Mouse (Mus musculus) E14TG2a.4 (cell line): Measurements from ENCODE around the gene Pimreg.

Source experiments
- H3K27me3 ChIP-seq: 2 replicates; pipeline ENCODE4 v1.6.1; 2014; ENCODE audit warnings: low read length, control low read depth; ENCODE audit not compliant: insufficient read depth
- H3K36me3 ChIP-seq: 2 replicates; pipeline ENCODE4 v1.6.1; 2014; ENCODE audit warnings: low read length, control low read depth; ENCODE audit not compliant: insufficient read depth
- H3K4me1 ChIP-seq: replicated peaks from 2 replicates; pipeline ENCODE4 v1.6.1; 2014; ENCODE audit warnings: low read depth, low read length, control low read depth
- H3K4me3 ChIP-seq: replicated peaks from 2 replicates; pipeline ENCODE4 v1.5.1; 2014; ENCODE audit warnings: mild to moderate bottlenecking, low read length
- H3K9me3 ChIP-seq: 2 replicates; pipeline ENCODE4 v1.6.1; 2014; ENCODE audit warnings: low read length, control low read depth
- CTCF ChIP-seq: conservative IDR thresholded peaks from 2 replicates; pipeline ENCODE4 v1.5.1; 2014; ENCODE audit warnings: low read length
- NANOG ChIP-seq: IDR thresholded peaks from 2 replicates; pipeline ENCODE4 v1.6.1; 2014; ENCODE audit warnings: borderline replicate concordance, low read length, mixed read lengths
- POU5F1 ChIP-seq: IDR thresholded peaks from 2 replicates; pipeline ENCODE4 v1.6.1; 2014; ENCODE audit warnings: low read length, borderline replicate concordance

The Pimreg gene

DNA sequence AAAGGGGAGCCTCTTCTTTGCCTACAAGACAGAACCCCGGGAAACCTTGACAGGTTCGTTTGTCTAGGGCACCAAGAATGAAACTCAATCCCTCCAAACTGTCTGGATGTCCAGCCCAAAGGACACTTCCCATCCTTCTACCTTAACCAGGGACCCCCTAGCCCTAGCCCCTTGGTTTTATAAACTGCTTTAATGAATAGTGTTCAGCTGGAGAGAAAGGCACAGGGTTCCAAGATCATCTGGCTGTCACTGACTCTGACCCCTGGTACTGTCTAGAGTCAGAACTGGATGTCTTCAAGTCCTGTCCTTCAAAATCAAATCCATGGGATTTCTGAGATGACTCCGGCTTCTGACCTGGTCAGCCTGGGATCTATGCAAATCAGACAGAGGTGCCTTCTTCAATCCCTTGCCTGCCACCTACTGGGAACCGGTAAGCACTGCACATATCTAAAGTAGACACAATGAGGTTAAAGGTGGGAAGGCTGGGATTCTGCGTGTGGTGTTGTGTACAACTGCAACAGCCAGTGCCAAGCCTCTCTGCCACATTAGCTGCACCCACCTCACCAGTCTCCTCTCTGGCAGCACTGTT is 17.5 kb upstream of the Pimreg start:
- Histone ChIP-seq H3K4me3 (no peak overlapping the region), H3K9me3 (no peaks in the 10 kb centered on the region), H3K27me3 (peaks cover 25% of the 10 kb centered on the region), H3K4me1 (peaks cover 19% of the 10 kb centered on the region), H3K36me3 (no peaks in the 10 kb centered on the region)
- TF ChIP-seq NANOG (no peak), CTCF (peak; percentile 59)

DNA sequence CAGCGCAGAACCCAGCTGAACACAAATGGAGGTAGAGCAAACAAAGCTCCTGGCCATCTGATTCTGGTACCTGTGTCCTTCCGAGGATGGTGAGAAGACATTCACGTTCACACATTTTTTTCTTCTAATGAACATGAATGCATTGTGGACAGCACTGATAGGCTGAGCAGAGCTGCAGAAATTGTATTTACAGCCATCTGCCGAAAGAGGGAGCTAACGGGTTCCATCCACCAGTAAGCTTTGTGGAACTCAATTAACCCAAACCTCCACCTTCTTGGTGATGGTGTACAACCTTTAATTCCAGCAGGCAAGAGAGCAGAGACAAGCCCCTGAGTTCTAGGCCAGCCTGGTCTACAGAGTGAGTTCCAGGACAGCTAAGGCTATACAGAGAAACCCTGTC is 16.0 kb upstream of the Pimreg start:
- H3K4me1 ChIP-seq, result peaks cover 22% of the 10 kb centered on the region
- H3K27me3 ChIP-seq, result peaks cover 36% of the 10 kb centered on the region
- peaks cover 12% of the 10 kb centered on the region; the same call in 1 of the 2 replicates for H3K9me3 ChIP-seq
- no peaks in the 10 kb centered on the region for H3K36me3 ChIP-seq
- H3K4me3 ChIP-seq, result no peak overlapping the region
- TF ChIP-seq CTCF (peak; percentile 71), POU5F1 (no peak), NANOG (no peak)

GRCm38 (mm10) chr11:72026516-72026915 is 15.3 kb upstream of the Pimreg start:
- Histone ChIP-seq H3K4me3 (no peak overlapping the region), H3K4me1 (peaks cover 29% of the 10 kb centered on the region), H3K27me3 (peaks cover 37% of the 10 kb centered on the region), H3K9me3 (peaks cover 12% of the 10 kb centered on the region; the same call in 1 of the 2 replicates), H3K36me3 (no peaks in the 10 kb centered on the region)
- TF ChIP-seq NANOG (no peak), CTCF (no peak), POU5F1 (no peak)

- Histone ChIP-seq H3K36me3 (no peaks in the 10 kb centered on the region), H3K27me3 (peaks cover 44% of the 10 kb centered on the region), H3K9me3 (peaks cover 12% of the 10 kb centered on the region; the same call in 1 of the 2 replicates), H3K4me1 (peaks cover 31% of the 10 kb centered on the region), H3K4me3 (no peak overlapping the region)
- TF ChIP-seq NANOG, result no peak
- TF ChIP-seq POU5F1, result no peak
- TF ChIP-seq CTCF, result no peak
Observed at GRCm38 (mm10) chr11:72027836-72028235, 14.0 kb upstream of the Pimreg start.

DNA sequence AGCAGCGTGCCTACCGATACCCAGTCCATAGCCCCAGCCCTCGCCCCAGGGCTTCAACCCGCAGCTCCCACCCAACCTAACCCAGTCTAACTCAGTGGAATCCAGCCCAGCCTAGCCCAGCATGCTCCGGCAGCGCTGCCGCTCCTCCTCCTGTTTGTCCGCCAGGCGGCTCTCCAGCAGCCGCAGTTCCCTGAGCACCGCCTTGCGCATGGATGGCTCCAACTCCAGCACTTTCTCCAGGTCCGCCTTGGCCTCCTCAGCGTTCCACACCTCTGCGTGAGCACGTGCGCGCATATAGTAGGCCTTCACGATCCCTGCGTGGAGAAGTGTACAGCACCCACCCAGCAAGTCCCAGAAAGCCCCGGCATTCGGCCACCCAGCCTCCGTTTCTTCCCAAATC is 12.7 kb upstream of the Pimreg start:
- no peaks in the 10 kb centered on the region for H3K36me3 ChIP-seq
- H3K9me3 ChIP-seq, result peaks cover 12% of the 10 kb centered on the region; the same call in 1 of the 2 replicates
- H3K4me3 ChIP-seq, result no peak overlapping the region
- peaks cover 44% of the 10 kb centered on the region for H3K27me3 ChIP-seq
- no peak for TF ChIP-seq NANOG
- TF ChIP-seq POU5F1, result no peak
- peak; percentile 19 for TF ChIP-seq CTCF
- peaks cover 29% of the 10 kb centered on the region for H3K4me1 ChIP-seq

DNA sequence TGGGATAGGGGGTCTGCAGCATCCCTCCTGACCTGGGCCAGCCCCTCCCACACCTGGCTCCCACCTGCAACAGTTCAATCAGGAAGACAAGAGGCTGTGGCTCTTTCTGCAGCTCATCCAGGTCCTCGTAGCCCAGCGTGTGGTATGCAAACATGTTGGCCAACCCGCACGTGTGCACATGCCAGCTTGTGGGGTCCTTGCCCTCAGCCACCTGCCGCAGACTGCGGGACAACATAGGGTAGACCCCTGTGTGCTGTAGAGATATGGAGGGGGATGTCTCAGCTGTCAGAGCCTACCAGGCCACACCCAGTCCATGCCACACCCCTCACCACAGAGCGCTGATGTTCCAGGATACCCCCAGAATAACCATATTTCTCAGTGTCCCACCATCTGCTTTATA is 10.5 kb upstream of the Pimreg start:
- Histone ChIP-seq H3K27me3 (peaks cover 45% of the 10 kb centered on the region), H3K36me3 (no peaks in the 10 kb centered on the region), H3K4me3 (no peak overlapping the region), H3K9me3 (peaks cover 12% of the 10 kb centered on the region; the same call in 1 of the 2 replicates), H3K4me1 (peaks cover 31% of the 10 kb centered on the region)
- no peak for TF ChIP-seq POU5F1
- TF ChIP-seq NANOG, result no peak
- TF ChIP-seq CTCF, result no peak

GRCm38 (mm10) chr11:72032091-72032490 is 9.7 kb upstream of the Pimreg start:
- peaks cover 31% of the 10 kb centered on the region for H3K4me1 ChIP-seq
- no peak overlapping the region for H3K4me3 ChIP-seq
- H3K27me3 ChIP-seq, result peaks cover 47% of the 10 kb centered on the region
- no peak for TF ChIP-seq CTCF
- TF ChIP-seq POU5F1, result no peak
- TF ChIP-seq NANOG, result no peak
- peaks cover 12% of the 10 kb centered on the region; the same call in 1 of the 2 replicates for H3K9me3 ChIP-seq
- no peaks in the 10 kb centered on the region for H3K36me3 ChIP-seq

DNA sequence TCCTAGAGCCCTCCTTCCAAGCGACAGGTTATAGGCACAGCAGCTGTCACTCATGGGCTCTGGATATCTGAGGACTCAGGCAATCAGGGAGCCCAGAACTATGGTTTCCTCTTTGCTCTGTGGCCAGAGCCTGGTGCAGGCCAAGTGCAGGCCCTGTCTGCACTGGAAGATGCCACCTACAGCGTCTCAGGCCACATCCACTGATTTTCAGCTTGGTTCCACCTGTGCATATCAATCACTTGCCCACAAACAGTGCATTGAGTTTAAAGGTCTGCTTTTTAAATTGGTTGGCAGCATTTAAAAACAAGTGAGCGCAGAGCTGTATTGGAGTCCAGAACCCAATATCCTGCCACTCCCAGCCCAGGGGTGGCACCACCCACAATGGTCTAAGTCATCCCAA is 9.2 kb upstream of the Pimreg start:
- peaks cover 31% of the 10 kb centered on the region for H3K4me1 ChIP-seq
- H3K9me3 ChIP-seq, result peaks cover 12% of the 10 kb centered on the region; the same call in 1 of the 2 replicates
- no peak for TF ChIP-seq POU5F1
- TF ChIP-seq NANOG, result no peak
- no peak for TF ChIP-seq CTCF
- H3K4me3 ChIP-seq, result no peak overlapping the region
- H3K27me3 ChIP-seq, result peaks cover 47% of the 10 kb centered on the region
- no peaks in the 10 kb centered on the region for H3K36me3 ChIP-seq

- TF ChIP-seq CTCF, result no peak
- TF ChIP-seq POU5F1, result no peak
- TF ChIP-seq NANOG, result no peak
- peaks cover 36% of the 10 kb centered on the region for H3K27me3 ChIP-seq
- no peaks in the 10 kb centered on the region for H3K36me3 ChIP-seq
- H3K9me3 ChIP-seq, result no peaks in the 10 kb centered on the region
- peaks cover 14% of the 10 kb centered on the region for H3K4me1 ChIP-seq
- H3K4me3 ChIP-seq, result no peak within 1 kb of the TSS
Observed at GRCm38 (mm10) chr11:72037409-72037808, 4.4 kb upstream of the Pimreg start, which contains the start of gene Aipl1. Aipl1 (minus strand) TSS chr11:72037509.
